Mouse (Mus musculus) heart, embryonic 15.5 days (tissue): ENCODE data around the gene Dda1. TPM values are rescaled to one million over a fixed set of nuclear protein-coding genes. Genes with fewer than 3 reads are reported as not detected.

ENCODE experiments used
- ATAC-seq: fragments of 200-750 bp; cut with Nextera tagmentation; replicated peaks from 2 replicates; pipeline ENCODE4 v1.8.0; 2017; ENCODE audit warnings: low read depth, moderate TSS enrichment; ENCODE audit not compliant: insufficient number of reproducible peaks, insufficient read depth, low FRiP score
- H3K27ac ChIP-seq: fragments of 300-500 bp; sonication (generic); 2 replicates; pipeline ENCODE4 v1.5.1; 2015; ENCODE audit warnings: mild to moderate bottlenecking, inconsistent platforms
- H3K27me3 ChIP-seq: fragments of 300-500 bp; sonication (generic); 2 replicates; pipeline ENCODE4 v1.6.1; 2015; ENCODE audit warnings: inconsistent platforms
- H3K36me3 ChIP-seq: fragments of 300-500 bp; sonication (generic); 2 replicates; pipeline ENCODE4 v1.6.1; 2015; ENCODE audit warnings: mild to moderate bottlenecking, inconsistent platforms
- H3K4me1 ChIP-seq: fragments of 300-500 bp; sonication (generic); replicated peaks from 2 replicates; pipeline ENCODE4 v1.6.1; 2015; ENCODE audit warnings: inconsistent platforms
- H3K4me2 ChIP-seq: fragments of 300-500 bp; sonication (generic); 2 replicates; pipeline ENCODE4 v1.6.1; 2015; ENCODE audit warnings: inconsistent platforms, mild to moderate bottlenecking, moderate library complexity
- H3K4me3 ChIP-seq: fragments of 300-500 bp; sonication (generic); 2 replicates; pipeline ENCODE4 v1.5.1; 2015; ENCODE audit warnings: mild to moderate bottlenecking, inconsistent platforms
- H3K9ac ChIP-seq: fragments of 300-500 bp; sonication (generic); 2 replicates; pipeline ENCODE4 v1.6.1; 2015; ENCODE audit warnings: mild to moderate bottlenecking, inconsistent platforms
- H3K9me3 ChIP-seq: fragments of 300-500 bp; sonication (generic); replicated peaks from 2 replicates; pipeline ENCODE4 v1.6.1; 2016; ENCODE audit warnings: inconsistent platforms
- WGBS: fragments of 180-500 bp; shearing (Covaris S2); methylation state at CpG from one replicate; pipeline ENCODE4 v1.1.7; 2015; ENCODE audit warnings: mixed read lengths; 5-methylcytosine and 5-hydroxymethylcytosine counted together
- polyA plus RNA-seq: library from polyadenylated mRNA; unstranded; fragments of >200 nt; fragmentation: Nextera tagmentation; extraction: Ambion mirVana; gene quantifications from 2 replicates; pipeline ENCODE4 v1.2.1, GENCODE M21; 2015

The Dda1 gene
- polyA plus RNA-seq, 1 experiment from 2014 or later, result 68.4 TPM

GRCm38 (mm10) chr8:71497881-71498501 is 29.0 kb downstream of the Dda1 start:
- 22% methylated on average over 15 of the region's 15 CpGs for WGBS
- Histone ChIP-seq H3K27ac (peak overlapping the region; percentile 71), H3K9ac (no peak overlapping the region), H3K4me2 (peak overlapping the region; percentile 14; the same call in 1 of the 2 replicates), H3K27me3 (no peaks in the 10 kb centered on the region), H3K9me3 (no peaks in the 10 kb centered on the region), H3K36me3 (peaks cover 5% of the 10 kb centered on the region; the same call in 1 of the 2 replicates), H3K4me3 (no peak overlapping the region), H3K4me1 (peaks cover 45% of the 10 kb centered on the region)
- ATAC-seq, result no peak

GRCm38 (mm10) chr8:71498816-71499690 is 30.1 kb downstream of the Dda1 start:
- 27% methylated on average over 16 of the region's 16 CpGs for WGBS
- no peak overlapping the region for H3K9ac ChIP-seq
- no peak overlapping the region for H3K4me3 ChIP-seq
- peak overlapping the region; percentile 19; the same call in 1 of the 2 replicates for H3K4me2 ChIP-seq
- H3K36me3 ChIP-seq, result peaks cover 1% of the 10 kb centered on the region; the same call in 1 of the 2 replicates
- peak overlapping the region; percentile 62 for H3K27ac ChIP-seq
- ATAC-seq, result peak; percentile 14
- H3K9me3 ChIP-seq, result no peaks in the 10 kb centered on the region
- peaks cover 45% of the 10 kb centered on the region for H3K4me1 ChIP-seq
- H3K27me3 ChIP-seq, result no peaks in the 10 kb centered on the region

DNA sequence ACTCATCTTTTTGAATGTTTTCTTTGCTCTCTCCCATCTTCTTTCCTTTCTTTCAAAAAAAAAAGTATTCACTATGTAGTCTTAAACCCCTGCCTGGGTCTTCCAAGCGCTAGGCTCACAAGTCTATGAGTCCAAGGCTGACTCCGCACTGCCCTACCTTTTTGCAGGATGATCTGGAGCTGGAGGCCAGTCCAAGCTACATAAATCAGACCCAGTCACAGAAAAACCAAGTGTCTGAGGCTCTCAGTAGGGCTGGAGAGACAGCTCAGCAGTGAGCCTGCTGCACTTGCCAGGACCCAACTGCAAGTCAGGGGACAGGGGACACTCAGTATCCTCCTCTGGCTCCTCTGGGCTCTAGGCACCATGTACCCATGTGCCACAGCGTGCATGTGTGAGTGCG is 35.4 kb downstream of the Dda1 start:
- H3K9me3 ChIP-seq, result no peaks in the 10 kb centered on the region
- peaks cover 25% of the 10 kb centered on the region for H3K4me1 ChIP-seq
- no peaks in the 10 kb centered on the region for H3K36me3 ChIP-seq
- no peak overlapping the region for H3K27ac ChIP-seq
- H3K4me3 ChIP-seq, result no peak overlapping the region
- ATAC-seq, result no peak
- H3K27me3 ChIP-seq, result peaks cover 43% of the 10 kb centered on the region
- no peak overlapping the region for H3K9ac ChIP-seq
- no peak overlapping the region for H3K4me2 ChIP-seq
- 84% methylated on average over 4 of the region's 4 CpGs for WGBS

- Histone ChIP-seq H3K4me3 (no peak overlapping the region), H3K4me2 (no peak overlapping the region), H3K36me3 (no peaks in the 10 kb centered on the region), H3K4me1 (peaks cover 19% of the 10 kb centered on the region), H3K9ac (no peak overlapping the region), H3K27me3 (peaks cover 53% of the 10 kb centered on the region), H3K27ac (no peak overlapping the region), H3K9me3 (no peaks in the 10 kb centered on the region)
- 91% methylated on average over 4 of the region's 4 CpGs for WGBS
- ATAC-seq, result no peak
Observed at GRCm38 (mm10) chr8:71505326-71505725, 36.3 kb downstream of the Dda1 start.

DNA sequence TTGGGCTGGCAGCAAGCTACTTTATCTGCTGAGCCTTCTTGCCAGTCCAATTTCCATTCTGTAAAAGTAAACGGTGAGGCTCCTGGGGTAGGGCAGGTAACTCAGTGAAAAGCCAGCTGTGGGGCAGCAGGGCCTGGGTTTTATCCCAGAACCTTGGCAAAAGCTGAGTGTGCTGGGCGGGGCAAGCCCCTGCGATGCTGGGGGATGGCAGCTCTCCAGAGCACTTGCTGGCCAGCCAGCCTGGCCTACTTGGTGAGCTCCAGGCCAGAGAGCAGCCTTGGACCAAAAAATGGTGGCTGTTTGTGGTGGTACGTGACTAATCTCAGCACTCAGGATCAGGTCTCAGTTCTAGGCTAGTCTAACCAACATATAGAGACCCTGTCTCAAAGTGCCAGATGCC is 37.0 kb downstream of the Dda1 start:
- H3K4me2 ChIP-seq, result no peak overlapping the region
- H3K9me3 ChIP-seq, result no peaks in the 10 kb centered on the region
- WGBS, result 74% methylated on average over 4 of the region's 4 CpGs
- peaks cover 60% of the 10 kb centered on the region for H3K27me3 ChIP-seq
- no peak for ATAC-seq
- no peaks in the 10 kb centered on the region for H3K36me3 ChIP-seq
- no peak overlapping the region for H3K27ac ChIP-seq
- H3K4me1 ChIP-seq, result peaks cover 19% of the 10 kb centered on the region
- no peak overlapping the region for H3K9ac ChIP-seq
- H3K4me3 ChIP-seq, result no peak overlapping the region

DNA sequence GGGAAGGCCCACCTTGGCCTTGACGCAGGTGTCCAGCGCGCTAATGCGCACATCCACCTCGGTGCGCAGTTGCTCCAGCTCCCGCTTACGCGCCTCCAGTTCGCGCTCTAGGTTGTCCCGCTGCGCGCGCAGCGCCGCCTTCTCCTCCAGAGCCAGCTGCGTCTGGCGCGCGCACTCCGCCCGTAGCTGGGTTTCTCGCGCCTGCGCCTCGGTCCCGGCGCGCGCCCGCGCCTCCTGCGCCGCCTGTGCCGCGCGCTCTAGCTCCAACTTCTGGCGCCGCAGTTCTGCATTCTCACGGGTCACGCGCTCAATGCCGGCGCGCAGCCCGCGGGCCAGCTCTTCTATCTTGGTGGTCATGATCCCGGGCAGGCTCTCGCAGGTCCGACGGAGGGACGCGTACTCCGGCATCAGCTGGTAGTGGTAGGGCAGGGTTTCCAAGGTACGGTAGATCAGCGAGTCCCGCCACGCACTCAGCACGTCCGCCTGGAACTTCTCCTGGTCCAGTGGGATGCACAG is 38.6 kb downstream of the Dda1 start:
- Histone ChIP-seq H3K9me3 (no peaks in the 10 kb centered on the region), H3K27ac (no peak overlapping the region), H3K27me3 (peaks cover 74% of the 10 kb centered on the region), H3K36me3 (no peaks in the 10 kb centered on the region), H3K4me3 (peak overlapping the region; percentile 43), H3K9ac (peak overlapping the region; percentile 35), H3K4me1 (peaks cover 24% of the 10 kb centered on the region), H3K4me2 (peak overlapping the region; percentile 71)
- ATAC-seq, result peak; percentile 54
- under 1% methylated on average over 61 of the region's 61 CpGs for WGBS

DNA sequence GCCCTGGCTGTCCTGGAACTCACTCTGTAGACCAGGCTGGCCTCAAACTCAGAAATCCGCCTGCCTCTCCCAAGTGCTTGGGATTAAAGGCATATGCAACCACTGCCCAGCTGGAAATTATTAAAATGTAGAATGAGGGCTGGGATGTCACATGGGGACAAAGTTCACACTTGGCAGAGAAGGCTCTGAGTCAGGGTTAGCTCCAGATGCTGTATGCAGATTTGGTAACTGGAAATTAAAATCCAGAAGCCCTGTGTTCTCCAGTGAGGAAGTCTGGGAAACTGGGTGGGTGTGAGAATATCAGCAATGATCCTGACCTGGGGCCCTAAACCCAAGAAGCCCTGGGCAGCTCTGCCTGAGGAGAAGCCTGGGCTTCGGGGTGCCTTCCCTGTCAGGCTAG is 40.3 kb downstream of the Dda1 start:
- Histone ChIP-seq H3K9me3 (no peaks in the 10 kb centered on the region), H3K4me1 (peaks cover 24% of the 10 kb centered on the region), H3K4me3 (peak overlapping the region; percentile 6; the same call in 1 of the 2 replicates), H3K9ac (peak overlapping the region; percentile 31; the same call in 1 of the 2 replicates), H3K36me3 (no peaks in the 10 kb centered on the region), H3K27ac (no peak overlapping the region), H3K27me3 (peaks cover 74% of the 10 kb centered on the region), H3K4me2 (peak overlapping the region; percentile 22)
- WGBS, result 50% methylated on average over 2 of the region's 2 CpGs
- no peak for ATAC-seq

DNA sequence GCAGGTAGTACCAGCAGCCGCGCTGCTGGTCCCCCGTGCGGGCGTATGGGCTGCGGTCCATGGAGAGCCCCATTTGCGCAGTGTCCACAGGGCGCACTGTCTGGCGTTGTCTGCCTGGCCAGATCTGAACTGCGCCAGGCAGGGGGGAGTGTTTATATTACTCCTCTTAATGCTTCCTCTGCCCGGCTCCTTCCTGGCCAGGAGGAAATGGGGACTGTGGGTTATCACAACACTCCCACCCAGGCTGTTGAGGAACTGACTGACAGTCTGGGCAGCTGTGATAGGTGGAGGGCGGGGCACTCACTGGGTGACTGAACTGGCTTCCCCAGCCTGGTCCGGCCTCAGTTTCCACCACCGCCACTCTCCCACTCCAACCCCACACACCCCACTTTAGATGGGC is 42.6 kb downstream of the Dda1 start, which contains the start of gene Plvap:
Plvap (minus strand) TSS at position 109 of the 400 bp plus-strand sequence.
- peak within 1 kb of the TSS; percentile 51 for H3K27ac ChIP-seq
- peak within 1 kb of the TSS; percentile 37 for H3K4me3 ChIP-seq
- H3K4me2 ChIP-seq, result peak within 1 kb of the TSS; percentile 22
- H3K27me3 ChIP-seq, result peaks cover 56% of the 10 kb centered on the region
- peak; percentile 65 for ATAC-seq
- H3K9me3 ChIP-seq, result no peaks in the 10 kb centered on the region
- H3K4me1 ChIP-seq, result peaks cover 21% of the 10 kb centered on the region
- peak within 1 kb of the TSS; percentile 11; the same call in 1 of the 2 replicates for H3K9ac ChIP-seq
- WGBS, result 23% methylated on average over 14 of the region's 14 CpGs
- no peaks in the 10 kb centered on the region for H3K36me3 ChIP-seq

DNA sequence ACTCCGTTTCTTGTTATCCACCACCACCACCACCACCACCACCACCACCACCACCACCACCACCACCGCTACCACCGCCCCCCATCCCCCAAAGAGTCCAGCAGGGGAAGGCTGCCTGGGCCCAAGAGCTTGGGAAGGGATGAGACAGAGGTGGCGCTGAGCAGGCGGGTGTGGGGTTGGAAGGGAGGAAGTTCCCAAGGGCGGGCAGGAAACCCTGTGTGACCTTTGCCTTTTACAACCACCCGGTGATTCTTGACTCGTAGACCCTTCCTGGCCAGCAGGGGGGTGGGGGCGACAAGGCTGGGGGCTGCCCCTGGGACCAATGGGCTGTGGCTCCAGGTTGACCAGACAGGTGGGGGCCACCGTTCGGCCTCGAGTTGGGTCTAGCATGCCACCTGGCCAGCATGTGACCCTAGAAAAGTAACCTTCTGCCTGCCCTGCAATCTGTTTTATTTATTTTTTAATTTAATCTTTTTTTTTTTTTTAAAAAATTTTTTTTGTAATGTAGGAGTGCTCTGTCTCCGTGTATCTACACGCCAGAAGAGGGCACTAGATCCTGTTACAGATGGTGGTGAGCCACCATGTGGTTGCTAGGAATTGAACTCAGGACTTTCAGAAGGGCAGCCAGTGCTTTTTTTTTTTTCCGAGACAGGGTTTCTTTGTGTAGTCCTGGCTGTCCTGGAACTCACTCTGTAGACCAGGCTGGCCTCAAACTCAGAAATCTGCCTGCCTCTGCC is 44.2 kb downstream of the Dda1 start:
- 56% methylated on average over 15 of the region's 15 CpGs for WGBS
- Histone ChIP-seq H3K36me3 (no peaks in the 10 kb centered on the region), H3K9ac (no peak overlapping the region), H3K4me3 (no peak overlapping the region), H3K4me2 (no peak overlapping the region), H3K27me3 (peaks cover 41% of the 10 kb centered on the region), H3K27ac (no peak overlapping the region), H3K9me3 (no peaks in the 10 kb centered on the region), H3K4me1 (peaks cover 7% of the 10 kb centered on the region)
- ATAC-seq, result no peak

DNA sequence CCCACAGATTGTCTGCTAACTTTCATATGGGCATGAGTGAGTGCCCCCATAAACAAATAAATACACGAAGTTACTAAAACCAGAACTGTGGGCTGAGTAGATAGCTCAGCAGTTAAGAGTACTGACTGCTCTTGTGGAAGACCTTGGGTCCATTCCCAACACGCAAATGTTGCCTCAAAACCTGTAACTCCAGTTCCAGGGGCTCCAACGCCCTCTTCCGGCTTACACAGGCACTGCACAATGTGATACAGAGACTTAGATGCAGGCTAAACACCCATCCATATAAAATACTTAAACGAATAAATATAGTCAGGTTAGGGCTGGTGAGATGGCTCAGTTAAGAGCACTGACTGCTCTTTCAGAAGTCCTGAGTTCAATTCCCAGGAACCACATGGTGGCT is 46.0 kb downstream of the Dda1 start:
- Histone ChIP-seq H3K9ac (no peak overlapping the region), H3K4me3 (no peak overlapping the region), H3K27ac (no peak overlapping the region), H3K9me3 (no peaks in the 10 kb centered on the region), H3K36me3 (no peaks in the 10 kb centered on the region), H3K4me1 (0 out of 2 replicates have a peak, but pooled peaks cover 4% of the 10 kb centered on the region), H3K27me3 (peaks cover 24% of the 10 kb centered on the region), H3K4me2 (no peak overlapping the region)
- 68% methylated on average over 5 of the region's 5 CpGs for WGBS
- no peak for ATAC-seq

- Histone ChIP-seq H3K4me2 (no peak overlapping the region), H3K36me3 (no peaks in the 10 kb centered on the region), H3K9ac (no peak overlapping the region), H3K27me3 (peaks cover 7% of the 10 kb centered on the region), H3K4me1 (peaks cover 7% of the 10 kb centered on the region), H3K4me3 (no peak overlapping the region), H3K27ac (no peak overlapping the region), H3K9me3 (no peaks in the 10 kb centered on the region)
- no peak for ATAC-seq
- WGBS, result 23% methylated on average over 6 of the region's 6 CpGs
Observed at GRCm38 (mm10) chr8:71516786-71517185, 47.8 kb downstream of the Dda1 start.
